In the genomic region with DNA sequence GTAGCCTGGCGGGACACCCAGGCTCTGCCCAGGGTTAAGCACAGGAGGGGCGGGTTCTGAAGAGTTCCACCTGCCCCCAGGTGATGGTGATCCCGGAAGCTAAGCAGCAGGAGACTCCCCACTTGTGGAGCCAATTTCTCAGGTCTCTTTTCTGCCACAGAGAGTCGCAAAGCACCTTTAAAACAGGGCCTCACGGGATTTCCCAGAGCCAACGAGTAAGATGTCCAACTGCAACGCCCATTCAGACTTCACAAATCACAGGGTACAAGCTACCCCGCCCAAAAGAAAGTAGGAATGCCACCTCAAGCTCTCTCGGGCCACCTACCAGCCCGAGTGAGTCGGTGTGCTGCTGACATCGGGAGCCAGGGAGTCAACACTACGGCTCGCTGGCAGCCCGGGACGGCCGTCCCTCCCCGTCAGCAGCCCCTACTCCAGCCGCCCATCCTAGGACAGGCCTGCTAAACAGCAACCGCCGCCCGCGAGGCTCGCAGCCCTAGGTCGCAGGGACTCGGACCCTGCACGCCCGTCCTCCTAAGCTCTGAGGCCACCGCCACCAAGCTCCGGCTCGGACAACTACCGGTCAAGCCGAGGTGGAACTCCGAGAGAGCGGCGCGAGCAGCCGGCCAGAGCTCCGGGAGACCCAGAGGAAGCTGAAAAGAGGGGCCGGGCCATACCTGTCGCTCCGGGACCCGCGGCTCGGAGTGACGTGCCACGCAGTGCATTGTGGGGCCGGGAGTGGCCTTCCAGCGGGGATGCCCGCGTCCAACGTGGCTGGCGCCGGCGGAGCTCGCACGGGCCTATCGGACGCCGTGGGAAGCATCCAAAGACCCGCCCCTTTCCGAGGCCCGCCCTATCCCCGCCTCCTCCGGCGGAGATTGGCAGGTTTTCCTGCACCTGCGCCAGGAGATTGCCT, we compare ENCODE assay signal across 7 mouse cellular contexts. TPM values are rescaled to one million over a fixed set of nuclear protein-coding genes. Genes with fewer than 3 reads are reported as not detected.
DNase-seq lines count a peak whose midpoint lies in the region; ATAC-seq lines count a peak whose summit lies in the region.

Sec22a (minus strand) TSS at position 769 of the 913 bp plus-strand sequence.

- WGBS in embryonic facial prominence, embryonic 12.5 days = under 1% methylated on average over 67 of the region's 67 CpGs
- under 1% methylated on average over 67 of the region's 67 CpGs for WGBS in limb, embryonic 11.5 days
- WGBS in midbrain, embryonic 14.5 days = under 1% methylated on average over 67 of the region's 67 CpGs

- peak within 1 kb of the TSS; percentile 78 for H3K27ac ChIP-seq in embryonic facial prominence, embryonic 12.5 days
- peak within 1 kb of the TSS; percentile 30; the same call in 1 of the 2 replicates for H3K27ac ChIP-seq in limb, embryonic 11.5 days (replicated peaks; ENCODE audit: low read depth, low read length)
- peak within 1 kb of the TSS; percentile 89 for H3K27ac ChIP-seq in midbrain, embryonic 14.5 days (replicated peaks; ENCODE audit: low read depth, low read length)

- no peaks in the 10 kb centered on the region for H3K27me3 ChIP-seq in embryonic facial prominence, embryonic 12.5 days
- H3K27me3 ChIP-seq in limb, embryonic 11.5 days (ENCODE audit: control insufficient read depth, insufficient read depth, low read length) = no peaks in the 10 kb centered on the region
- H3K27me3 ChIP-seq in midbrain, embryonic 14.5 days (ENCODE audit: control insufficient read depth, insufficient read depth, low read length) = no peaks in the 10 kb centered on the region

- peak within 1 kb of the TSS; percentile 72 for H3K4me2 ChIP-seq in embryonic facial prominence, embryonic 12.5 days (replicated peaks)
- H3K4me2 ChIP-seq in limb, embryonic 11.5 days (ENCODE audit: low read depth, severe bottlenecking) = peak within 1 kb of the TSS; percentile 84
- H3K4me2 ChIP-seq in midbrain, embryonic 14.5 days (ENCODE audit: low read length) = peak within 1 kb of the TSS; percentile 92

- H3K36me3 ChIP-seq in embryonic facial prominence, embryonic 12.5 days = no peaks in the 10 kb centered on the region
- H3K36me3 ChIP-seq in limb, embryonic 11.5 days (ENCODE audit: control insufficient read depth, insufficient read depth, low read length) = no peaks in the 10 kb centered on the region
- 0 out of 2 replicates have a peak, but pooled peaks cover 4% of the 10 kb centered on the region for H3K36me3 ChIP-seq in midbrain, embryonic 14.5 days (ENCODE audit: control insufficient read depth, insufficient read depth, low read length)

- no peaks in the 10 kb centered on the region for H3K9me3 ChIP-seq in embryonic facial prominence, embryonic 12.5 days
- no peaks in the 10 kb centered on the region for H3K9me3 ChIP-seq in limb, embryonic 11.5 days (ENCODE audit: control insufficient read depth, low read length)
- H3K9me3 ChIP-seq in midbrain, embryonic 14.5 days (ENCODE audit: control insufficient read depth, low read length) = no peaks in the 10 kb centered on the region

- ATAC-seq in embryonic facial prominence, embryonic 12.5 days (ENCODE audit: insufficient number of reproducible peaks, insufficient read depth, low FRiP score, low TSS enrichment) = peak; percentile 99
- peak; percentile 98 for ATAC-seq in limb, embryonic 11.5 days (ENCODE audit: insufficient number of reproducible peaks, low FRiP score, low TSS enrichment, low read depth)
- ATAC-seq in midbrain, embryonic 14.5 days (ENCODE audit: low FRiP score, low TSS enrichment) = peak; percentile 100

- peak within 1 kb of the TSS; percentile 84 for H3K4me3 ChIP-seq in embryonic facial prominence, embryonic 12.5 days
- peak within 1 kb of the TSS; percentile 88 for H3K4me3 ChIP-seq in limb, embryonic 11.5 days (ENCODE audit: low read depth, low read length)
- peak within 1 kb of the TSS; percentile 90 for H3K4me3 ChIP-seq in midbrain, embryonic 14.5 days (replicated peaks; ENCODE audit: low read depth, low read length)

- peaks cover 5% of the 10 kb centered on the region; the same call in 1 of the 2 replicates for H3K4me1 ChIP-seq in embryonic facial prominence, embryonic 12.5 days
- H3K4me1 ChIP-seq in limb, embryonic 11.5 days (ENCODE audit: control insufficient read depth, insufficient read depth, low read length) = no peaks in the 10 kb centered on the region
- H3K4me1 ChIP-seq in midbrain, embryonic 14.5 days (ENCODE audit: control insufficient read depth, insufficient read depth, low read length) = 0 out of 2 replicates have a peak, but pooled peaks cover 6% of the 10 kb centered on the region

- peak within 1 kb of the TSS; percentile 77 for H3K9ac ChIP-seq in embryonic facial prominence, embryonic 12.5 days
- H3K9ac ChIP-seq in limb, embryonic 11.5 days (ENCODE audit: low read length) = peak within 1 kb of the TSS; percentile 88
- H3K9ac ChIP-seq in midbrain, embryonic 14.5 days (replicated peaks; ENCODE audit: low read length) = peak within 1 kb of the TSS; percentile 89

- DNase-seq in adrenal gland, postnatal 25 days = peak; percentile 95
- peak; percentile 99 for DNase-seq in heart, adult 11 months
- DNase-seq in kidney, adult 18-20 months = peak; percentile 95
- peak; percentile 96 for DNase-seq in limb, embryonic 11.5 days (ENCODE audit: low spot score)
- peak; percentile 99 for DNase-seq in midbrain, embryonic 14.5 days
- peak; percentile 84 to 90 for DNase-seq in spleen, adult 18-20 months

RNA-seq across cellular contexts. Expression of gene Sec22a, which starts in this region (rescaled TPM):
- total RNA-seq in adrenal gland, postnatal 25 days (2021) = 25.2 and 32.5 TPM in 2 replicates
- 40.6 and 44.1 TPM in 2 replicates for polyA plus RNA-seq in embryonic facial prominence, embryonic 12.5 days (2016; fragmentation: Nextera tagmentation; extraction: Ambion mirVana)
- polyA plus RNA-seq in limb, embryonic 11.5 days (2014; fragmentation: Nextera tagmentation; extraction: Ambion mirVana) = 35.3 and 38.5 TPM in 2 replicates
- 43.0 and 45.3 TPM in 2 replicates for polyA plus RNA-seq in midbrain, embryonic 14.5 days (2014; fragmentation: Nextera tagmentation; extraction: Ambion mirVana)

Comparison
In these comparisons a context has a peak if more than half of its experiments do, and no peak if none do; other contexts are left out.
1. Peak in every context shown above with its lines: DNase-seq, ATAC-seq, H3K4me3 ChIP-seq and H3K27ac ChIP-seq.
2. H3K27ac ChIP-seq: peak in every context shown above with its lines; median percentile 89 in midbrain, embryonic 14.5 days; 78 in embryonic facial prominence, embryonic 12.5 days; 30 in limb, embryonic 11.5 days.